Mouse (Mus musculus): Measurements from ENCODE around the gene Xrcc2. TPM values are rescaled to one million over a fixed set of nuclear protein-coding genes. Genes with fewer than 3 reads are reported as not detected.

Gene Xrcc2
- polyA plus RNA-seq, 1 experiment from 2014 or later: 4.4 TPM

DNA sequence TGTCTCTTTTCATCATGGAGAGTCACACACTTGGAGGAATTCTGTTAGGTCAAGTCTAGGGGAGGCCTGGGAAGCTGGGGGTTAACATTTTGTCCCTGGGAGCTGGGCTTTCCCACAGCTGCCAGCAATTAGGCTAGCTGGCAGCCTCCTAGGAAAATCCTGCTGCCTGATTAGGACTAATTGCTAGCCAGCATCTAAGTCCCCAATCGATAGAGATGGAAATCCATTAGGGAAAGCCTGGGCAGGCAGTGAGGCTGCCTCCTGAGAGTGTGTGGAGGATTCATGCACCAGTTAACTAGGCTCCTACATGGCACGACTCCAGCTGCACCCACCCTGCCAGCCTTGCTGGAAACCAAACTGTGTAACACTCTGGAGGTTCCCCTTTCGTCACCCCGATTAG lies 39.5 kb downstream of the Xrcc2 start:
- H3K27me3 ChIP-seq (replicated peaks): no peaks in the 10 kb centered on the region
- H3K27ac ChIP-seq (replicated peaks): no peak overlapping the region
- 41% methylated on average over 4 of the region's 4 CpGs for WGBS
- H3K9ac ChIP-seq (replicated peaks): no peak overlapping the region
- ATAC-seq (ENCODE audit: low FRiP score): no peak
- no peaks in the 10 kb centered on the region for H3K9me3 ChIP-seq (replicated peaks)
- no peaks in the 10 kb centered on the region for H3K4me1 ChIP-seq
- H3K36me3 ChIP-seq: no peaks in the 10 kb centered on the region
- H3K4me3 ChIP-seq (replicated peaks): no peak overlapping the region
- H3K4me2 ChIP-seq: no peak overlapping the region

- no peaks in the 10 kb centered on the region for H3K9me3 ChIP-seq (replicated peaks)
- 73% methylated on average over 10 of the region's 10 CpGs for WGBS
- no peak overlapping the region for H3K27ac ChIP-seq (replicated peaks)
- H3K4me3 ChIP-seq (replicated peaks): no peak overlapping the region
- no peaks in the 10 kb centered on the region for H3K36me3 ChIP-seq
- no peak for ATAC-seq (ENCODE audit: low FRiP score)
- H3K4me1 ChIP-seq: no peaks in the 10 kb centered on the region
- no peak overlapping the region for H3K9ac ChIP-seq (replicated peaks)
- no peaks in the 10 kb centered on the region for H3K27me3 ChIP-seq (replicated peaks)
- no peak overlapping the region for H3K4me2 ChIP-seq
Measured at GRCm38 (mm10) chr5:25665516-25665915, 40.1 kb downstream of the Xrcc2 start.

- no peak for ATAC-seq (ENCODE audit: low FRiP score)
- Histone ChIP-seq H3K27me3 (replicated peaks) (no peaks in the 10 kb centered on the region), H3K4me2 (no peak overlapping the region), H3K27ac (replicated peaks) (no peak overlapping the region), H3K4me1 (no peaks in the 10 kb centered on the region), H3K4me3 (replicated peaks) (no peak overlapping the region), H3K36me3 (no peaks in the 10 kb centered on the region), H3K9me3 (replicated peaks) (no peaks in the 10 kb centered on the region), H3K9ac (replicated peaks) (no peak overlapping the region)
- 96% methylated on average over 2 of the region's 2 CpGs for WGBS
Measured at GRCm38 (mm10) chr5:25663165-25663564, 42.5 kb downstream of the Xrcc2 start.

DNA sequence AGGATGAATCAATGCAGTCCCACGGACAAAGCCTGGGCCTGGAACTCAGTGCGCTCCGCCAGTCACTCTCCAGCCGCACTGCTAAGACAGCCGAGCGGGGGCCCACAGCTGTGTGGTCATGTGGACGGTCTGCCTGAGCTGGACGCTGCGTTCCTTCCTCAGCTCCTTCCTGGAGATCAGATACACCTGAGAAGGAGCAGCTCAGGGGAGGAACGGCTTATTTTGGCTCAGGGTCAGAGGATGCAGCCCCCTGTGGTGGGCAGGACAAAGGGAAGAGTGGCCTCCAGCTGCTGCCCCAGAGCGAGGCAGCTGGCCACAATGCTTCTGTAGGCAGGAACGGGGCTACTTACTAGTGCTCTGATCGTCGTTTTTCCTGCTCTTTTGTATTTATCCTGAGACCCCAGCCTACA lies 51.0 kb downstream of the Xrcc2 start:
- WGBS: 7% methylated on average over 14 of the region's 14 CpGs
- no peak; the same call in 1 of the 2 replicates for ATAC-seq (ENCODE audit: low FRiP score)
- H3K4me2 ChIP-seq: peak overlapping the region; percentile 49
- H3K27me3 ChIP-seq (replicated peaks): no peaks in the 10 kb centered on the region
- H3K4me1 ChIP-seq: peaks cover 10% of the 10 kb centered on the region
- no peak overlapping the region; the same call in 1 of the 2 replicates for H3K4me3 ChIP-seq (replicated peaks)
- no peak overlapping the region for H3K27ac ChIP-seq (replicated peaks)
- no peak overlapping the region for H3K9ac ChIP-seq (replicated peaks)
- no peaks in the 10 kb centered on the region for H3K36me3 ChIP-seq
- H3K9me3 ChIP-seq (replicated peaks): no peaks in the 10 kb centered on the region

- Histone ChIP-seq H3K4me3 (replicated peaks) (no peak overlapping the region), H3K9me3 (replicated peaks) (no peaks in the 10 kb centered on the region)
Measured at GRCm38 (mm10) chr5:25653377-25653776, 52.2 kb downstream of the Xrcc2 start.

GRCm38 (mm10) chr5:25652435-25652834 lies 53.2 kb downstream of the Xrcc2 start:
- no peak for ATAC-seq (ENCODE audit: low FRiP score)

More at GRCm38 (mm10) chr5:25653377-25653776, 52.2 kb downstream of the Xrcc2 start:
- H3K9ac ChIP-seq (replicated peaks): no peak overlapping the region
- no peaks in the 10 kb centered on the region for H3K27me3 ChIP-seq (replicated peaks)
- H3K4me1 ChIP-seq: peaks cover 10% of the 10 kb centered on the region
- no peaks in the 10 kb centered on the region for H3K36me3 ChIP-seq
- no peak overlapping the region for H3K4me2 ChIP-seq
- no peak for ATAC-seq (ENCODE audit: low FRiP score)
- no peak overlapping the region for H3K27ac ChIP-seq (replicated peaks)
- 39% methylated on average over 3 of the region's 3 CpGs for WGBS

DNA sequence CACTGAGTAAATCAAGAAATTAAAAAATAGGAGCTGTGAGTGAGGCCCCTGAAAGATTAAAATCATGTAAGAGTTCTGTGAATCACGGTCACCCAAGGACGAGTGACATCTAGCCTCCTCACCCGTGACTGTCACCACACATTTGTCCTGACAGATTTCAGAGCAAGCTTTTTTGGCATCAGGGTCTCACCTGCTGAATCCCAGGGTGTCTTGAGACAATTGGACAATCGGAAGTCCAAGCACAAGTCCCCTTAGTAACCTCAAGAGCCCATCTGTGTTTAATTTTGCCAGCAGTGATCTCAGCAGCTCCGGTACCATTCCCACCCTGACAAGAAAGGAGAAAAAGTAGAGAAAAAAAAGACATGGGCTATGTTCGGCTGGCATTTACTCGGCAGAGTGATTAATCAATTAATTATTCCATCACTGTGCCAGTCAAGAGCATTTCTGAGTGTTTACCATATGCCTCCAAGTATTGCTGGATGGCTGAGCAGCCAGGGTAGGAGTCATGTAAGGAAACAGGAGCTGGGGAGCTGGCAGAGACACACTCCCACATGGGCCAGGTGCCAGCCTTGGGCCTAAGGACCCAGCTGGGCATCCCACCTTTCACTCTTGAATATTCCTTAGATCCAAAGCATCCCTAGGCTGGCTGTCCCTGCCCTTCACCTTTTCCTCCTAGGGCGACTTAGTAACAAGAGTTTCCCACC lies 59.8 kb downstream of the Xrcc2 start:
- Histone ChIP-seq H3K4me2 (no peak overlapping the region), H3K4me1 (no peaks in the 10 kb centered on the region), H3K27me3 (replicated peaks) (no peaks in the 10 kb centered on the region), H3K4me3 (replicated peaks) (no peak overlapping the region), H3K9me3 (replicated peaks) (no peaks in the 10 kb centered on the region), H3K27ac (replicated peaks) (no peak overlapping the region), H3K36me3 (no peaks in the 10 kb centered on the region), H3K9ac (replicated peaks) (no peak overlapping the region)
- no peak for ATAC-seq (ENCODE audit: low FRiP score)
- WGBS: 88% methylated on average over 8 of the region's 8 CpGs

More at GRCm38 (mm10) chr5:25652435-25652834, 53.2 kb downstream of the Xrcc2 start:
- H3K4me3 ChIP-seq (replicated peaks): no peak overlapping the region
- no peaks in the 10 kb centered on the region for H3K27me3 ChIP-seq (replicated peaks)
- no peak overlapping the region for H3K27ac ChIP-seq (replicated peaks)
- H3K36me3 ChIP-seq: no peaks in the 10 kb centered on the region
- no peak overlapping the region for H3K9ac ChIP-seq (replicated peaks)
- peaks cover 10% of the 10 kb centered on the region for H3K4me1 ChIP-seq
- no peak overlapping the region for H3K4me2 ChIP-seq
- no peaks in the 10 kb centered on the region for H3K9me3 ChIP-seq (replicated peaks)
- 67% methylated on average over 7 of the region's 7 CpGs for WGBS

- Histone ChIP-seq H3K27ac (replicated peaks) (no peak overlapping the region), H3K9ac (replicated peaks) (no peak overlapping the region), H3K4me2 (no peak overlapping the region), H3K27me3 (replicated peaks) (no peaks in the 10 kb centered on the region), H3K36me3 (no peaks in the 10 kb centered on the region), H3K9me3 (replicated peaks) (no peaks in the 10 kb centered on the region), H3K4me3 (replicated peaks) (no peak overlapping the region), H3K4me1 (no peaks in the 10 kb centered on the region)
- 93% methylated on average over 2 of the region's 2 CpGs for WGBS
- ATAC-seq (ENCODE audit: low FRiP score): no peak
Measured at GRCm38 (mm10) chr5:25644509-25644908, 61.1 kb downstream of the Xrcc2 start.

GRCm38 (mm10) chr5:25642741-25643140 lies 62.9 kb downstream of the Xrcc2 start:
- Histone ChIP-seq H3K4me3 (replicated peaks) (no peak overlapping the region), H3K4me2 (no peak overlapping the region), H3K4me1 (no peaks in the 10 kb centered on the region), H3K27ac (replicated peaks) (no peak overlapping the region), H3K36me3 (no peaks in the 10 kb centered on the region), H3K9me3 (replicated peaks) (no peaks in the 10 kb centered on the region), H3K9ac (replicated peaks) (no peak overlapping the region), H3K27me3 (replicated peaks) (no peaks in the 10 kb centered on the region)
- WGBS: 95% methylated on average over 1 of the region's 1 CpGs
- ATAC-seq (ENCODE audit: low FRiP score): no peak

Other genes with a start within 250 kb of the Xrcc2 start
- 13.9 and 14.0 TPM in 2 replicates for gene Kmt2c, start 207.0 kb downstream of the Xrcc2 start, polyA plus RNA-seq (2015; fragmentation: Nextera tagmentation; extraction: Ambion mirVana)
- gene Cct8l1, start 189.8 kb downstream of the Xrcc2 start, polyA plus RNA-seq (2015; fragmentation: Nextera tagmentation; extraction: Ambion mirVana): 0.11 and 0.22 TPM in 2 replicates
- 35.7 and 44.2 TPM in 2 replicates for gene Actr3b, start 54.2 kb upstream of the Xrcc2 start, polyA plus RNA-seq (2015; fragmentation: Nextera tagmentation; extraction: Ambion mirVana)
- 0.10 and 0.17 TPM in 2 replicates for gene Gm21663, start 236.6 kb upstream of the Xrcc2 start, polyA plus RNA-seq (2015; fragmentation: Nextera tagmentation; extraction: Ambion mirVana)
- 0.23 TPM in 1 of 2 replicates, not detected in the other for gene Gm21671, start 248.6 kb upstream of the Xrcc2 start, polyA plus RNA-seq (2015; fragmentation: Nextera tagmentation; extraction: Ambion mirVana)